Comparison of ENCODE assay signal across 30 mouse cellular contexts in the genomic region with DNA sequence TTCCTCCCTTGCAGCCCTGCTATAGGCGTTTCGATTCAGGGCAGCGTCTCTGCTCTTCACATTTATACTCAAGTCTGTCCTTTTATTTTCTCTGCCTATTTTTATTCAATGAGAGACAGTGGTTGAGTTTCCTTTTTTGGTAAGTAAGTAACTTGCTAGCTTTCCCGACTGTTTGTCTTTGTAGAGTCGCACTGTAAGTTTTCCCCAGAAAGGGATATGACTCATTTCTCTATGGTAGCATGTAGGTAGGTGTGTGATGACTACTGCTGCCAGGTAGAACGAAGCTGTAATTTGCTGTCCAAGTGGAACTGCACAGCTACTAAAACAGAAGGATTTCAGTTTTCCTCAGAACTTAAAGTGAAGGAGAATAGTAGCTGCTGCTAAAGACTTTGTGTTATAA. TPM values are rescaled to one million over a fixed set of nuclear protein-coding genes. Genes with fewer than 3 reads are reported as not detected.
DNase-seq lines count a peak whose midpoint lies in the region; ATAC-seq and TF ChIP-seq lines count a peak whose summit lies in the region.
"Had no signal": no experiment of that assay in that cellular context is flagged by ENCODE, and none has a peak within 500 bp of the region (broad histone marks: within the 10 kb centered on the region; RNA-seq: fewer than 3 reads in every experiment).

No protein-coding gene starts in this region.

- H3K27me3 ChIP-seq in intestine, postnatal 0 days (replicated peaks; ENCODE audit: control insufficient read depth, insufficient read depth, low read length), result no peaks in the 10 kb centered on the region
- H3K27me3 ChIP-seq: heart, embryonic 15.5 days; hindbrain, embryonic 13.5 days; liver, embryonic 12.5 days; midbrain, embryonic 15.5 days; neural tube, embryonic 15.5 days had no signal

- intact Hi-C loops in left cerebral cortex, adult 2 months (cut with DNase I), result loop anchor here (2.0 kb wide), 1 partner anchor 45 kb away; the partner anchor contains the start of gene Mctp1

- peak; percentile 33 to 71 for DNase-seq in frontal cortex, adult 2 months (ENCODE audit: extremely low spot score in 1 of 2, low spot score in 1 of 2)
- no peak for DNase-seq in frontal cortex, postnatal 14 days (ENCODE audit: low spot score in 2 of 2)
- DNase-seq in right cerebral cortex, adult 18-20 months, result peak; percentile 70
- no peak for DNase-seq in right cerebral cortex, postnatal 4 days
- no peak for DNase-seq in left cerebral cortex, adult 2 months (ENCODE audit: extremely low spot score in 1 of 2, low spot score in 2 of 2)
- DNase-seq in kidney, postnatal 4 days, result no peak
- DNase-seq: adrenal gland, postnatal 25 days; cerebellum, adult 18-20 months; cerebellum, postnatal 10 days; gastrocnemius, postnatal 10 days; heart, postnatal 4 days; kidney, adult 9 months; kidney, postnatal 10 days; layer of hippocampus, adult 9-11 months; lung, adult 18-20 months; lung, postnatal 4 days; thymus, adult 2 months; thymus, postnatal 36 days had no signal

- no peak for ATAC-seq in intestine, postnatal 0 days
- ATAC-seq: forebrain, embryonic 16.5 days; intestine, embryonic 16.5 days; liver, embryonic 12.5 days; lung, postnatal 0 days; midbrain, embryonic 15.5 days had no signal

- no peak overlapping the region for H3K9ac ChIP-seq in intestine, postnatal 0 days (ENCODE audit: low read depth, low read length)
- H3K9ac ChIP-seq: heart, embryonic 15.5 days; hindbrain, embryonic 13.5 days; liver, embryonic 12.5 days; midbrain, embryonic 15.5 days; neural tube, embryonic 15.5 days had no signal

- 43% methylated on average over 6 of the region's 6 CpGs for WGBS in olfactory bulb, adult 2 months
- WGBS in intestine, postnatal 0 days, result 70% methylated on average over 6 of the region's 6 CpGs

- TF ChIP-seq CTCF in left cerebral cortex, adult 2 months (IDR thresholded peaks at IDR 0.05), result no peak
- no peak for TF ChIP-seq CTCF in olfactory bulb, adult 2 months (IDR thresholded peaks at IDR 0.05; ENCODE audit: insufficient read depth, low read depth, low read length)
- TF ChIP-seq CTCF in intestine, postnatal 0 days (IDR thresholded peaks at IDR 0.05; ENCODE audit: low read depth), result no peak

- no peaks in the 10 kb centered on the region for H3K9me3 ChIP-seq in intestine, postnatal 0 days (ENCODE audit: control insufficient read depth)
- H3K9me3 ChIP-seq: heart, embryonic 15.5 days; hindbrain, embryonic 13.5 days; liver, embryonic 12.5 days; midbrain, embryonic 15.5 days; neural tube, embryonic 15.5 days had no signal

- no peak overlapping the region; the same call in 1 of the 2 replicates for H3K4me3 ChIP-seq in left cerebral cortex, adult 2 months
- no peak overlapping the region for H3K4me3 ChIP-seq in olfactory bulb, adult 2 months (ENCODE audit: insufficient read depth, low read depth, low read length)
- no peak overlapping the region for H3K4me3 ChIP-seq in intestine, postnatal 0 days (ENCODE audit: low read depth, low read length)
- H3K4me3 ChIP-seq: erythroblast, embryonic 14.5 days; heart, embryonic 15.5 days; hindbrain, embryonic 13.5 days; liver, embryonic 12.5 days; midbrain, embryonic 15.5 days; neural tube, embryonic 15.5 days had no signal

- no peaks in the 10 kb centered on the region for H3K36me3 ChIP-seq in intestine, postnatal 0 days (ENCODE audit: control insufficient read depth, insufficient read depth)
- H3K36me3 ChIP-seq: heart, embryonic 15.5 days; hindbrain, embryonic 13.5 days; liver, embryonic 12.5 days; midbrain, embryonic 15.5 days; neural tube, embryonic 15.5 days had no signal

- H3K27ac ChIP-seq in left cerebral cortex, adult 2 months, result peak overlapping the region; percentile 75; the same call in 1 of the 2 replicates
- H3K27ac ChIP-seq in olfactory bulb, adult 2 months (ENCODE audit: insufficient read depth, low read depth, low read length), result 0 out of 2 replicates have a peak overlapping the region, but pooled peaks have one; percentile 62
- H3K27ac ChIP-seq in intestine, postnatal 0 days (ENCODE audit: low read depth, low read length), result no peak overlapping the region
- H3K27ac ChIP-seq: heart, embryonic 15.5 days; hindbrain, embryonic 13.5 days; liver, embryonic 12.5 days; midbrain, embryonic 15.5 days; neural tube, embryonic 15.5 days; stomach, postnatal 0 days had no signal

- no peaks in the 10 kb centered on the region for H3K4me1 ChIP-seq in olfactory bulb, adult 2 months (ENCODE audit: control insufficient read depth, insufficient read depth, low read length)
- no peaks in the 10 kb centered on the region for H3K4me1 ChIP-seq in intestine, postnatal 0 days (replicated peaks; ENCODE audit: control insufficient read depth, insufficient read depth, low read length)
- H3K4me1 ChIP-seq: heart, embryonic 15.5 days; hindbrain, embryonic 13.5 days; liver, embryonic 12.5 days; midbrain, embryonic 15.5 days; neural tube, embryonic 15.5 days had no signal

- H3K4me2 ChIP-seq in intestine, postnatal 0 days (replicated peaks; ENCODE audit: low read depth), result no peak overlapping the region
- H3K4me2 ChIP-seq: heart, embryonic 15.5 days; hindbrain, embryonic 13.5 days; liver, embryonic 12.5 days; midbrain, embryonic 15.5 days; neural tube, embryonic 15.5 days had no signal

- TF ChIP-seq POLR2A in olfactory bulb, adult 2 months (IDR thresholded peaks at IDR 0.05; ENCODE audit: insufficient read depth, low read depth, low read length), result no peak

RNA-seq across cellular contexts. Expression of gene Mctp1, which starts 45.1 kb away (rescaled TPM):
- polyA plus RNA-seq in frontal cortex, adult 2 months (2012; rRNA removed), result 20.5 and 26.6 TPM in 2 replicates
- 10 to 100 TPM; 38.9 to 46.2 TPM for total RNA-seq in left cerebral cortex, adult 2 months (2021)
- polyA plus RNA-seq in olfactory bulb, adult 2 months (2012; ENCODE audit: insufficient read depth, insufficient read length, low replicate concordance, missing spikeins), result not detected in 2 replicates
- polyA plus RNA-seq in intestine, postnatal 0 days (2015; fragmentation: Nextera tagmentation; extraction: Ambion mirVana), result 1.2 and 1.7 TPM in 2 replicates
- polyA plus RNA-seq: erythroblast, embryonic 14.5 days had no signal

Comparison
In these comparisons a context has a peak if more than half of its experiments do, and no peak if none do; other contexts are left out.
1. DNase-seq: peak in frontal cortex, adult 2 months (2 of 2) and right cerebral cortex, adult 18-20 months (single experiment); none in frontal cortex, postnatal 14 days (0 of 2), right cerebral cortex, postnatal 4 days (single experiment), left cerebral cortex, adult 2 months (0 of 2) and kidney, postnatal 4 days (0 of 2).